Mouse (Mus musculus) MEL (cell line): ENCODE results near the gene Dhh. TPM values are rescaled to one million over a fixed set of nuclear protein-coding genes. Genes with fewer than 3 reads are reported as not detected.

ENCODE experiments used
- DNase-seq: peaks from one replicate; pipeline ENCODE4 v3.0.0; 2011; ENCODE audit warnings: low read depth, low spot score
- H3K27ac ChIP-seq: 2 replicates; pipeline ENCODE4 v1.5.1; 2012; ENCODE audit warnings: low read depth, mild to moderate bottlenecking, control low read depth, low read length, moderate library complexity; ENCODE audit not compliant: control insufficient read depth
- H3K27me3 ChIP-seq, 2 experiments: fragments of 150-350 bp in 1 of 2; sonication (generic) in 1 of 2; 2 replicates each; pipeline ENCODE4 v1.6.1; 2012; ENCODE audit warnings: low read length in 2 of 2, mild to moderate bottlenecking in 2 of 2, improper control_type of control experiment in 1 of 2, moderate library complexity in 1 of 2; ENCODE audit not compliant: insufficient read depth in 2 of 2, control insufficient read depth in 1 of 2
- H3K36me3 ChIP-seq, 2 experiments: 2 replicates each; pipeline ENCODE4 v1.6.1; 2012 to 2014; ENCODE audit warnings: low read length in 2 of 2, improper control_type of control experiment in 1 of 2, inconsistent platforms in 1 of 2, mild to moderate bottlenecking in 1 of 2; ENCODE audit not compliant: insufficient read depth in 2 of 2, control insufficient read depth in 1 of 2
- H3K4me1 ChIP-seq, 2 experiments: fragments of 150-350 bp in 1 of 2; sonication (generic) in 1 of 2; 2 replicates each; pipeline ENCODE4 v1.6.1; 2012; ENCODE audit warnings: low read length in 2 of 2, improper control_type of control experiment in 1 of 2, mild to moderate bottlenecking in 1 of 2; ENCODE audit not compliant: insufficient read depth in 2 of 2, control insufficient read depth in 1 of 2
- H3K4me3 ChIP-seq, 2 experiments: fragments of 150-350 bp in 1 of 2; sonication (generic) in 1 of 2; 2 replicates each; pipeline ENCODE4 v1.5.1; 2012; ENCODE audit warnings: low read depth in 2 of 2, low read length in 2 of 2, mild to moderate bottlenecking in 2 of 2, moderate library complexity in 2 of 2, control low read depth in 1 of 2, improper control_type of control experiment in 1 of 2; ENCODE audit not compliant: control insufficient read depth in 1 of 2, insufficient read depth in 1 of 2
- H3K79me2 ChIP-seq: 2 replicates; pipeline ENCODE4 v1.6.1; 2012; ENCODE audit warnings: mild to moderate bottlenecking, low read length, moderate library complexity; ENCODE audit not compliant: control insufficient read depth, poor library complexity, insufficient read depth
- H3K9ac ChIP-seq: 2 replicates; pipeline ENCODE4 v1.6.1; 2012; ENCODE audit warnings: low read depth, mild to moderate bottlenecking, control low read depth, low read length, moderate library complexity; ENCODE audit not compliant: control insufficient read depth, poor library complexity, severe bottlenecking
- H3K9me3 ChIP-seq: fragments of 150-350 bp; sonication (generic); replicated peaks from 2 replicates; pipeline ENCODE4 v1.6.1; 2012; ENCODE audit warnings: mild to moderate bottlenecking, low read length, improper control_type of control experiment, moderate library complexity; ENCODE audit not compliant: insufficient read depth
- BHLHE40 ChIP-seq: IDR thresholded peaks from 2 replicates; pipeline ENCODE4 v1.6.1; 2012; ENCODE audit warnings: low read depth, mild to moderate bottlenecking, inconsistent platforms, low read length, improper control_type of control experiment, borderline replicate concordance
- CHD2 ChIP-seq: IDR thresholded peaks from 2 replicates; pipeline ENCODE4 v1.6.1; 2011; ENCODE audit warnings: low read length, improper control_type of control experiment
- CTCF ChIP-seq, 3 experiments: IDR thresholded peaks in 2 of 3; conservative IDR thresholded peaks in 1 of 3; 2 replicates each; pipeline ENCODE4 v1.5.1; 2011 to 2012; ENCODE audit warnings: low read length in 3 of 3, low read depth in 2 of 3, mild to moderate bottlenecking in 2 of 3, improper control_type of control experiment in 1 of 3, inconsistent platforms in 1 of 3, mixed read lengths in 1 of 3, moderate library complexity in 1 of 3; ENCODE audit not compliant: control insufficient read depth in 1 of 3, insufficient read depth in 1 of 3, poor library complexity in 1 of 3, severe bottlenecking in 1 of 3
- E2F4 ChIP-seq: IDR thresholded peaks from 2 replicates; pipeline ENCODE4 v1.6.1; 2011; ENCODE audit warnings: low read depth, low read length, improper control_type of control experiment, borderline replicate concordance
- ELF1 ChIP-seq: IDR thresholded peaks from 2 replicates; pipeline ENCODE4 v1.6.1; 2014; ENCODE audit warnings: low read depth, mild to moderate bottlenecking, inconsistent platforms, low read length, improper control_type of control experiment, moderate library complexity
- ETS1 ChIP-seq: IDR thresholded peaks from 2 replicates; pipeline ENCODE4 v1.6.1; 2012; ENCODE audit warnings: low read depth, mild to moderate bottlenecking, inconsistent platforms, low read length, improper control_type of control experiment, moderate library complexity
- GATA1 ChIP-seq: IDR thresholded peaks from 2 replicates; pipeline ENCODE4 v1.6.1; 2011; ENCODE audit warnings: low read depth, low read length, improper control_type of control experiment
- HCFC1 ChIP-seq: IDR thresholded peaks from 2 replicates; pipeline ENCODE4 v1.6.1; 2012; ENCODE audit warnings: low read depth, mild to moderate bottlenecking, inconsistent platforms, low read length, improper control_type of control experiment, moderate library complexity
- JUND ChIP-seq: IDR thresholded peaks from 2 replicates; pipeline ENCODE4 v1.6.1; 2011; ENCODE audit warnings: low read depth, mild to moderate bottlenecking, improper control_type of control experiment, low read length
- MAFK ChIP-seq: IDR thresholded peaks from 2 replicates; pipeline ENCODE4 v1.6.1; 2011; ENCODE audit warnings: low read depth, mild to moderate bottlenecking, low read length, improper control_type of control experiment, borderline replicate concordance
- MAX ChIP-seq: IDR thresholded peaks from 2 replicates; pipeline ENCODE4 v1.6.1; 2011; ENCODE audit warnings: low read length, improper control_type of control experiment
- MAZ ChIP-seq: IDR thresholded peaks from 2 replicates; pipeline ENCODE4 v1.6.1; 2012; ENCODE audit warnings: low read depth, mild to moderate bottlenecking, inconsistent platforms, low read length, improper control_type of control experiment
- MXI1 ChIP-seq: IDR thresholded peaks from 2 replicates; pipeline ENCODE4 v1.6.1; 2011; ENCODE audit warnings: mild to moderate bottlenecking, low read depth, low read length, improper control_type of control experiment
- MYC ChIP-seq: IDR thresholded peaks from 2 replicates; pipeline ENCODE4 v1.6.1; 2011; ENCODE audit warnings: low read depth, mild to moderate bottlenecking, low read length, improper control_type of control experiment, moderate library complexity
- NRF1 ChIP-seq: IDR thresholded peaks from 2 replicates; pipeline ENCODE4 v1.6.1; 2014; ENCODE audit warnings: low read depth, mild to moderate bottlenecking, inconsistent platforms, low read length, improper control_type of control experiment, moderate library complexity; ENCODE audit not compliant: poor library complexity, insufficient read depth, severe bottlenecking
- POLR2A ChIP-seq, 2 experiments: IDR thresholded peaks; 2 replicates each; pipeline ENCODE4 v1.6.1; 2011 to 2012; ENCODE audit warnings: low read length in 2 of 2, mild to moderate bottlenecking in 2 of 2, control low read depth in 1 of 2, improper control_type of control experiment in 1 of 2, low read depth in 1 of 2, moderate library complexity in 1 of 2; ENCODE audit not compliant: control insufficient read depth in 1 of 2, insufficient read depth in 1 of 2, poor library complexity in 1 of 2
- POLR2AphosphoS5 ChIP-seq: IDR thresholded peaks from 2 replicates; pipeline ENCODE4 v1.6.1; 2012; ENCODE audit warnings: low read depth, borderline replicate concordance, mild to moderate bottlenecking, inconsistent platforms, low read length, moderate library complexity, mixed read lengths
- RAD21 ChIP-seq: IDR thresholded peaks from 2 replicates; pipeline ENCODE4 v1.6.1; 2011; ENCODE audit warnings: mild to moderate bottlenecking, low read depth, low read length, improper control_type of control experiment
- RCOR1 ChIP-seq: IDR thresholded peaks from 2 replicates; pipeline ENCODE4 v1.6.1; 2012; ENCODE audit warnings: low read depth, mild to moderate bottlenecking, inconsistent platforms, low read length, improper control_type of control experiment
- SIN3A ChIP-seq: IDR thresholded peaks from 2 replicates; pipeline ENCODE4 v1.6.1; 2012; ENCODE audit warnings: low read length, improper control_type of control experiment, inconsistent platforms
- TBP ChIP-seq: IDR thresholded peaks from 2 replicates; pipeline ENCODE4 v1.8.0; 2011; ENCODE audit warnings: low read depth, low read length, improper control_type of control experiment
- TCF12 ChIP-seq: IDR thresholded peaks from 2 replicates; pipeline ENCODE4 v1.6.1; 2014; ENCODE audit warnings: low read depth, mild to moderate bottlenecking, inconsistent platforms, low read length, improper control_type of control experiment, moderate library complexity
- UBTF ChIP-seq: IDR thresholded peaks from 2 replicates; pipeline ENCODE4 v1.6.1; 2012; ENCODE audit warnings: low read depth, mild to moderate bottlenecking, inconsistent platforms, low read length, improper control_type of control experiment, moderate library complexity, borderline replicate concordance; ENCODE audit not compliant: insufficient read depth
- USF1 ChIP-seq: IDR thresholded peaks from 2 replicates; pipeline ENCODE4 v1.6.1; 2014; ENCODE audit warnings: low read depth, mild to moderate bottlenecking, inconsistent platforms, low read length, improper control_type of control experiment, moderate library complexity
- ZC3H11A ChIP-seq: IDR thresholded peaks from 2 replicates; pipeline ENCODE4 v1.6.1; 2012; ENCODE audit warnings: low read depth, mild to moderate bottlenecking, inconsistent platforms, low read length, improper control_type of control experiment
- ZMIZ1 ChIP-seq: IDR thresholded peaks from 2 replicates; pipeline ENCODE4 v1.6.1; 2012; ENCODE audit warnings: low read depth, mild to moderate bottlenecking, inconsistent platforms, low read length, improper control_type of control experiment, moderate library complexity
- ZNF384 ChIP-seq: IDR thresholded peaks from 2 replicates; pipeline ENCODE4 v1.6.1; 2012; ENCODE audit warnings: low read depth, mild to moderate bottlenecking, inconsistent platforms, low read length, improper control_type of control experiment
- polyA plus RNA-seq, 2 experiments: library from polyadenylated mRNA; stranded (reverse) in 1 of 2; unstranded in 1 of 2; fragments of >175 nt in 1 of 2; fragments of >200 nt in 1 of 2; gene quantifications; 2 replicates each; pipeline versions ENCODE4 v1.2.1 to v1.2.4; 2012; ENCODE audit warnings: low replicate concordance in 2 of 2, low read depth in 1 of 2; ENCODE audit not compliant: insufficient read length in 2 of 2, insufficient read depth in 1 of 2, missing spikeins in 1 of 2
- total RNA-seq: library from RNA; depleted of rRNA; stranded (reverse); fragments of 300-350 nt; gene quantifications from 2 replicates; pipeline ENCODE4 v1.2.3, GENCODE M21; 2012

The Dhh gene
- total and polyA plus RNA-seq, 3 experiments, result 0.12 TPM; not detected in 2

DNA sequence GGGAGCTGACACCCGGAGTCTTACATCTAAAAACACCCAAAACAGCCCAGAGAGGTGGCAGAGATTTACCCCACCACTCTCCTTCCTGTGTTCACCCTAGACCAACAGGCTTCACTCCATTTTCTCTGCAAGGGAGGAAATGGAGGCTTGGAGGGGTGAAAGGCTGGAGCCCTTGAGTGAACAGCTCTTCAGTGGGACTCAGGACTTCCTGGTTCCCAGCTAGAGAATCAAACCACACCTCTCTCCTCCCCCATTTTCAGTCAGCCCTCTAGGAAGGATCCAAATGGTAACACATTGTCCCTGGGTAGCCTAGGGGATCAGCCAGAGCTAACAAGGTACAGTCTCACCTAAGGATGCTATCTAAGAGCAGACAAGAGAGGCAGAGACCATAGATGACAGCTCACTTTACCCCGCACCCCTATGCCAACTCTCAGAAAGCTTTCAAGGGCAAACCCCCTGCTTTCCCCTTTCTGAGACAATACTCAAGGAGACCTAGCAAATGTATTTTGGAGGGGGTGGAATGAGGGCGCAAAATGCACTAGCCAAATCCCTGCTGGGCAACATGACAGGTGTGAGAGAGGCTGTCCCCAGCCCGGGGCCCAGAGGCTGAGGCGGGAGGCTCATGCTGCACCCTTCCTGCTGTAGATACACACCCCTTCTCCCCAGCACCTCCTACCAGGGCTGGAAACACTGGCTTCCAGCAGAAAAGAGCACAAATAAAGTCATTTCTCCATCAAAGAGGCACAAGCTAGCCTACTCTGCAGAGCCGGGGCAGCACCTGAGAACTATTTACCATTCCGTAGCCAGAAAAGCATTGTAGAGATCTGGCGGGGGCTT is 28.8 kb downstream of the Dhh start:
- no peak overlapping the region for H3K27ac ChIP-seq
- peak; percentile 63 for DNase-seq
- TF ChIP-seq MXI1 (peak; percentile 76), ELF1 (peak; percentile 87), ZMIZ1 (no peak), TCF12 (peak; percentile 4; the same call in 1 of the 2 replicates), MAX (0 out of 2 replicates have a peak, but pooled peaks have one; percentile 10), ZNF384 (no peak), ZC3H11A (no peak), MYC (no peak), POLR2A (IDR thresholded peaks at IDR 0.05; ENCODE audit: control insufficient read depth in 1 of 2, insufficient read depth in 1 of 2, low read depth in 1 of 2, low read length in 2 of 2, poor library complexity in 1 of 2) (peak in 1 of 2 experiments; percentile 11; a peak in 1 of 4 replicates), MAZ (peak; percentile 28; the same call in 1 of the 2 replicates), TBP (0 out of 2 replicates have a peak, but pooled peaks have one; percentile 20), SIN3A (peak; percentile 83)

GRCm38 (mm10) chr15:98868346-98869063 is 29.8 kb downstream of the Dhh start:
- no peaks in the 10 kb centered on the region for H3K9me3 ChIP-seq
- peak overlapping the region; percentile 96 for H3K9ac ChIP-seq
- peaks cover 14 to 21% of the 10 kb centered on the region in 2 experiments for H3K4me1 ChIP-seq
- H3K4me3 ChIP-seq, result peak overlapping the region; percentile 78 to 92
- no peaks in the 10 kb centered on the region for H3K27me3 ChIP-seq
- DNase-seq, result peak; percentile 59
- H3K36me3 ChIP-seq, result peaks cover 15 to 23% of the 10 kb centered on the region in 2 experiments
- H3K79me2 ChIP-seq, result peaks cover 66% of the 10 kb centered on the region
- H3K27ac ChIP-seq, result 0 out of 2 replicates have a peak overlapping the region, but pooled peaks have one; percentile 0
- TF ChIP-seq MXI1, result no peak
- no peak for TF ChIP-seq MAFK
- TF ChIP-seq SIN3A, result peak; percentile 35; the same call in 1 of the 2 replicates
- no peak for TF ChIP-seq E2F4
- no peak for TF ChIP-seq POLR2AphosphoS5
- TF ChIP-seq GATA1, result peak; percentile 39; the same call in 1 of the 2 replicates
- TF ChIP-seq BHLHE40, result no peak
- TF ChIP-seq USF1, result 0 out of 2 replicates have a peak, but pooled peaks have one; percentile 16
- no peak for TF ChIP-seq ELF1
- TF ChIP-seq UBTF, result no peak
- TF ChIP-seq TCF12, result no peak
- TF ChIP-seq CHD2, result no peak
- no peak for TF ChIP-seq MAX
- TF ChIP-seq ETS1, result 0 out of 2 replicates have a peak, but pooled peaks have one; percentile 23
- no peak for TF ChIP-seq RAD21
- TF ChIP-seq TBP, result no peak
- TF ChIP-seq JUND, result peak; percentile 58; the same call in 1 of the 2 replicates
- no peak for TF ChIP-seq CTCF (IDR thresholded peaks at IDR 0.05 in 2 of 3, conservative IDR thresholded peaks at IDR 0.05 in 1 of 3; ENCODE audit: control insufficient read depth in 1 of 3, insufficient read depth in 1 of 3, low read depth in 2 of 3, low read length in 3 of 3, poor library complexity in 1 of 3, severe bottlenecking in 1 of 3)
- TF ChIP-seq RCOR1, result no peak
- TF ChIP-seq NRF1, result peak; percentile 50; the same call in 1 of the 2 replicates
- no peak; the same call in 1 of the 2 replicates for TF ChIP-seq HCFC1

More for the DNA sequence above, 28.8 kb downstream of the Dhh start:
- Histone ChIP-seq H3K9ac (peak overlapping the region; percentile 96), H3K9me3 (no peaks in the 10 kb centered on the region), H3K27me3 (no peaks in the 10 kb centered on the region), H3K4me3 (peak overlapping the region; percentile 78 to 92), H3K36me3 (peaks cover 9 to 23% of the 10 kb centered on the region in 2 experiments; a peak in 3 of 4 replicates), H3K79me2 (peaks cover 66% of the 10 kb centered on the region), H3K4me1 (peaks cover 14 to 21% of the 10 kb centered on the region in 2 experiments)
